Mouse (Mus musculus) embryonic facial prominence, embryonic 11.5 days (tissue): ENCODE results near the gene Gm49380. TPM values are rescaled to one million over a fixed set of nuclear protein-coding genes. Genes with fewer than 3 reads are reported as not detected.

Experiments
- ATAC-seq: fragments of 200-750 bp; cut with Nextera tagmentation; replicated peaks from 2 replicates; pipeline ENCODE4 v1.8.0; 2017; ENCODE audit warnings: low read depth; ENCODE audit not compliant: insufficient number of reproducible peaks, low FRiP score, low TSS enrichment
- DNase-seq: peaks from one replicate; pipeline ENCODE4 v3.0.0-alpha.2; 2015; ENCODE audit warnings: low spot score
- H3K27ac ChIP-seq: fragments of 300-500 bp; sonication (generic); replicated peaks from 2 replicates; pipeline ENCODE4 v1.5.1; 2014; ENCODE audit warnings: mild to moderate bottlenecking, low read depth, low read length, control low read depth
- H3K27me3 ChIP-seq: fragments of 300-500 bp; sonication (generic); 2 replicates; pipeline ENCODE4 v1.6.1; 2014; ENCODE audit warnings: mild to moderate bottlenecking, low read length, moderate library complexity, mixed read lengths; ENCODE audit not compliant: control insufficient read depth, insufficient read depth
- H3K36me3 ChIP-seq: fragments of 300-500 bp; sonication (generic); replicated peaks from 2 replicates; pipeline ENCODE4 v1.6.1; 2014; ENCODE audit warnings: low read depth, mild to moderate bottlenecking, low read length, moderate library complexity, mixed read lengths; ENCODE audit not compliant: control insufficient read depth, insufficient read depth
- H3K4me1 ChIP-seq: fragments of 300-500 bp; sonication (generic); 2 replicates; pipeline ENCODE4 v1.6.1; 2014; ENCODE audit warnings: low read length, mixed read lengths; ENCODE audit not compliant: control insufficient read depth, insufficient read depth
- H3K4me2 ChIP-seq: fragments of 300-500 bp; sonication (generic); 2 replicates; pipeline ENCODE4 v1.6.1; 2014; ENCODE audit warnings: low read depth, mild to moderate bottlenecking, control low read depth, low read length, moderate library complexity
- H3K4me3 ChIP-seq: fragments of 300-500 bp; sonication (generic); 2 replicates; pipeline ENCODE4 v1.5.1; 2014; ENCODE audit warnings: low read depth, low read length, control low read depth
- H3K9ac ChIP-seq: fragments of 300-500 bp; sonication (generic); replicated peaks from 2 replicates; pipeline ENCODE4 v1.6.1; 2014; ENCODE audit warnings: mild to moderate bottlenecking, control low read depth, low read length
- H3K9me3 ChIP-seq: fragments of 300-500 bp; sonication (generic); replicated peaks from 2 replicates; pipeline ENCODE4 v1.6.1; 2016; ENCODE audit warnings: mild to moderate bottlenecking, low read length, inconsistent platforms, mixed read lengths; ENCODE audit not compliant: control insufficient read depth
- WGBS: fragments of 180-500 bp; shearing (Covaris S2); extraction: QIAGEN DNeasy Blood & Tissue Kit; methylation state at CpG from one replicate; pipeline ENCODE4 v1.1.7; 2014; 5-methylcytosine and 5-hydroxymethylcytosine counted together
- polyA plus RNA-seq: library from polyadenylated mRNA; unstranded; fragments of >200 nt; fragmentation: Nextera tagmentation; extraction: Ambion mirVana; gene quantifications from 2 replicates; pipeline ENCODE4 v1.2.1, GENCODE M21; 2014

The Gm49380 gene
- polyA plus RNA-seq, 1 experiment from 2014 or later, result 0.08 TPM

GRCm38 (mm10) chr9:44048541-44049380 lies 64.5 kb downstream of the Gm49380 start:
- no peak overlapping the region for H3K9ac ChIP-seq
- H3K9me3 ChIP-seq, result no peaks in the 10 kb centered on the region
- WGBS, result 77% methylated on average over 15 of the region's 15 CpGs
- no peak overlapping the region for H3K27ac ChIP-seq
- no peak overlapping the region for H3K4me3 ChIP-seq
- no peak for ATAC-seq
- no peak overlapping the region for H3K4me2 ChIP-seq
- peaks cover 13% of the 10 kb centered on the region for H3K27me3 ChIP-seq
- H3K4me1 ChIP-seq, result no peaks in the 10 kb centered on the region; the same call in 1 of the 2 replicates
- H3K36me3 ChIP-seq, result no peaks in the 10 kb centered on the region
- DNase-seq, result no peak

DNA sequence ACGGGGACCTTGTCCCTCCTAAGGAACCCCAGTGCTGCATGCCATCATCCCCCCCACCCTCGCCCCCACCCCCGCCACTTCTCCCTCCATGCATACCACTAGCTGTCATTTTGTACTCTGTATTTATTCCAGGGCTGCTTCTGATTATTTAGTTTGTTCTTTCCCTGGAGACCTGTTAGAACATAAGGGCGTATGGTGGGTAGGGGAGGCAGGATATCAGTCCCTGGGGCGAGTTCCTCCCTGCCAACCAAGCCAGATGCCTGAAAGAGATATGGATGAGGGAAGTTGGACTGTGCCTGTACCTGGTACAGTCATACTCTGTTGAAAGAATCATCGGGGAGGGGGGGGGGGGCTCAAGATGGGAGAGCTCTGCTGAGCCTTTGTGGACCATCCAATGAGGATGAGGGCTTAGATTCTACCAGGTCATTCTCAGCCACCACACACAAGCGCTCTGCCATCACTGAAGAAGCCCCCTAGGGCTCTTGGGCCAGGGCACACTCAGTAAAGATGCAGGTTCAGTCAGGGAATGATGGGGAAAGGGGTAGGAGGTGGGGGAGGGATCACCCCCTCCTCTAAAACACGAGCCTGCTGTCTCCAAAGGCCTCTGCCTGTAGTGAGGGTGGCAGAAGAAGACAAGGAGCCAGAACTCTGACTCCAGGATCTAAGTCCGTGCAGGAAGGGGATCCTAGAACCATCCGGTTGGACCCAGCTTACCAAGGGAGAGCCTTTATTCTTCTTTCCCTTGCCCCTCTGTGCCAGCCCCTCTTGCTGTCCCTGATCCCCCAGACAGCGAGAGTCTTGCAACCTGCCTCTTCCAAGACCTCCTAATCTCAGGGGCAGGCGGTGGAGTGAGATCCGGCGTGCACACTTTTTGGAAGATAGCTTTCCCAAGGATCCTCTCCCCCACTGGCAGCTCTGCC lies 65.5 kb downstream of the Gm49380 start:
- H3K4me3 ChIP-seq, result no peak overlapping the region
- H3K4me1 ChIP-seq, result peaks cover 2% of the 10 kb centered on the region; the same call in 1 of the 2 replicates
- H3K9ac ChIP-seq, result no peak overlapping the region
- no peak overlapping the region for H3K4me2 ChIP-seq
- ATAC-seq, result no peak
- no peak for DNase-seq
- peaks cover 22% of the 10 kb centered on the region for H3K27me3 ChIP-seq
- no peaks in the 10 kb centered on the region for H3K36me3 ChIP-seq
- H3K9me3 ChIP-seq, result no peaks in the 10 kb centered on the region
- H3K27ac ChIP-seq, result no peak overlapping the region
- WGBS, result 75% methylated on average over 14 of the region's 14 CpGs

DNA sequence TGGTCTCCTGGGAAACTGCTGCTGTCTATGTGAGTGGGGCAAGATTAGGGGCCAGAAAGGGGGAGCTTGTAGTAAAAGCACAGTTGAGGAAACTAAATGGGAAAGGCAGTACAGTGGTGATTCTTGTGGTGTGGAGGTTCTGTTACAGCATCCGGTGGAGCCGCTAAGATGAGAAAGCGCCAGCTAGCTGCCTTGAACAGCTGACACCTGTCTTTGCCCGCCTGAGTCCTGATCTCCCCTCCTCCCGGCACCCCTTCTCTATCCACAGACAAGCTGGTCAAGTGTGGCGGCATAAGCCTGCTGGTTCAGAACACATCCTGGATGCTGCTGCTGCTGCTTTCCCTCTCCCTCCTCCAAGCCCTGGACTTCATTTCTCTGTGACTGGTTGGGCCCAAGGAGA lies 66.2 kb downstream of the Gm49380 start:
- Histone ChIP-seq H3K36me3 (no peaks in the 10 kb centered on the region), H3K4me3 (no peak overlapping the region), H3K4me1 (peaks cover 2% of the 10 kb centered on the region; the same call in 1 of the 2 replicates), H3K27ac (no peak overlapping the region), H3K9ac (no peak overlapping the region), H3K9me3 (no peaks in the 10 kb centered on the region), H3K4me2 (no peak overlapping the region), H3K27me3 (peaks cover 23% of the 10 kb centered on the region)
- no peak for DNase-seq
- 61% methylated on average over 6 of the region's 6 CpGs for WGBS
- no peak for ATAC-seq

- H3K27ac ChIP-seq, result no peak overlapping the region
- 89% methylated on average over 12 of the region's 12 CpGs for WGBS
- H3K27me3 ChIP-seq, result peaks cover 23% of the 10 kb centered on the region
- DNase-seq (no peak), ATAC-seq (no peak)
- H3K36me3 ChIP-seq, result no peaks in the 10 kb centered on the region
- H3K9ac ChIP-seq, result no peak overlapping the region
- H3K4me1 ChIP-seq, result peaks cover 2% of the 10 kb centered on the region; the same call in 1 of the 2 replicates
- H3K4me3 ChIP-seq, result no peak overlapping the region
- H3K4me2 ChIP-seq, result no peak overlapping the region
- H3K9me3 ChIP-seq, result no peaks in the 10 kb centered on the region
Measured at GRCm38 (mm10) chr9:44046426-44046825, 66.9 kb downstream of the Gm49380 start.

DNA sequence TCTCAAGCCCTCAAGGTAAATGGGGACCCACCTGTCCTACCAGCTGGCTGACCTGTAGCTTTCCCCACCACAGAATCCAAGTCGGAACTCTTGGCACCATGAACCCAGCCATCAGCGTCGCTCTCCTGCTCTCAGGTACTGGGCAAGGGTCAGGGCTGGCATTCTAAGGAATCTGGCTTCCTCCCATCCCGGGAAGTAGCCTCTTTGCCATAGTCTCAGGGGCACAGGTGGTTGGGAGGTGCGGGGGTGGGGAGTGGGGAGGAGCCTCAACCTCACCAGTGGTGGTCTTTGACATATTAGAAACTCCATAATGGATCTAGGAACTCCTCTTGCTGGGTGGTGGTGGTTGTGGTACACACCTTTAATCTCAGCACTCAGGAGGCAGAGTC lies 67.4 kb downstream of the Gm49380 start:
- no peak overlapping the region for H3K9ac ChIP-seq
- ATAC-seq (no peak), DNase-seq (no peak)
- WGBS, result 80% methylated on average over 5 of the region's 5 CpGs
- peaks cover 23% of the 10 kb centered on the region for H3K27me3 ChIP-seq
- H3K27ac ChIP-seq, result no peak overlapping the region
- H3K36me3 ChIP-seq, result no peaks in the 10 kb centered on the region
- H3K9me3 ChIP-seq, result no peaks in the 10 kb centered on the region
- H3K4me1 ChIP-seq, result peaks cover 2% of the 10 kb centered on the region; the same call in 1 of the 2 replicates
- H3K4me2 ChIP-seq, result no peak overlapping the region
- no peak overlapping the region for H3K4me3 ChIP-seq

DNA sequence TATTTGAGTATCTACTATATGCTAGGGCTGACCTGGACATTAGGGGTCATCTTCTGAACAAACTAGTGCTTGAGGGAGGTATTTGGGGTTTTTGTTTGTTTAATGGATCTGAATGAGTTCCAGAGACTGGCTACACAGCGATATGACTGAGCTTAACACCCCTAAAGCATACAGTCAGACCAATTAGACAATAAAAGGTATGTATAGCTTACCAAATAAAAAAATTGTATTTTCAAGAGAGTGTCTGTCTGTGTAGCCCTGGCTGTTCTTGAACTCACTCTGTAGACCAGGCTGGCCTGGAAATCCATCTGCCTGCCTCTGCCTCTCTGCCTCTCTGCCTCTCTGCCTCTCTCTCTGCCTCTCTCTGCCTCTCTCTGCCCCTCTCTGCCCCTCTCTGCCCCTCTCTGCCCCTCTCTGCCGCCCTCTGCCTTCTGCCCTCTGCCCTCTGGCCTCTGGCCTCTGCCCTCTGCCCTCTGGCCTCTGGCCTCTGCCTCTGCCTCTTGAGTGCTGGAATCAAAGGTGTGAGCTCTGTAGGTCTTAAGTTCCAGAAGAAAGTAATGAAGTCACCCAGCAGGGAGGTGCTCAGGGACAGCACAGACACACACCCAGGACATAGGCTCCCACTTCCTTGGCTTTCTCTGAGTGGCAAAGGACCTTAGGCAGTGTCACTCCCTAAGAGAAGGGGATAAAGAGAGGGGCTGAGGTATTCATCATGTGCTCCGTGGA lies 68.0 kb downstream of the Gm49380 start:
- Histone ChIP-seq H3K27ac (no peak overlapping the region), H3K9ac (no peak overlapping the region), H3K4me2 (no peak overlapping the region), H3K9me3 (no peaks in the 10 kb centered on the region), H3K4me1 (peaks cover 2% of the 10 kb centered on the region; the same call in 1 of the 2 replicates), H3K4me3 (no peak overlapping the region), H3K27me3 (peaks cover 23% of the 10 kb centered on the region), H3K36me3 (no peaks in the 10 kb centered on the region)
- DNase-seq (no peak), ATAC-seq (no peak)
- 59% methylated on average over 3 of the region's 3 CpGs for WGBS

GRCm38 (mm10) chr9:44044426-44045157 lies 68.7 kb downstream of the Gm49380 start:
- no peak overlapping the region for H3K4me2 ChIP-seq
- H3K27ac ChIP-seq, result no peak overlapping the region
- H3K36me3 ChIP-seq, result no peaks in the 10 kb centered on the region
- WGBS, result 36% methylated on average over 14 of the region's 14 CpGs
- H3K27me3 ChIP-seq, result peaks cover 23% of the 10 kb centered on the region
- no peaks in the 10 kb centered on the region for H3K9me3 ChIP-seq
- 0 out of 2 replicates have a peak overlapping the region, but pooled peaks have one; percentile 33 for H3K4me3 ChIP-seq
- ATAC-seq, result no peak
- H3K9ac ChIP-seq, result no peak overlapping the region
- H3K4me1 ChIP-seq, result peaks cover 2% of the 10 kb centered on the region; the same call in 1 of the 2 replicates
- DNase-seq, result no peak
